Mouse (Mus musculus): ENCODE measurements at regions not wholly inside any gene's neighbourhood (a gene's known extent, or its start where the extent isn't known, plus 50 kb on each side); places are given as distances from the start of the nearest gene placed in this dataset.
A peak's percentile ranks its signal among the peaks of the same experiment; 100 is the strongest.

- no peak for DNase-seq
These were observed 52.1 kb upstream of the Fyn start for GRCm38 (mm10) chr10:39316533-39316932.

- DNase-seq, result peak; percentile 51 to 69
These were observed 53.1 kb upstream of the Fyn start for GRCm38 (mm10) chr10:39315434-39316174.

- no peak for DNase-seq
These were observed 57.2 kb upstream of the Fyn start for GRCm38 (mm10) chr10:39311501-39311900.

GRCm38 (mm10) chr10:39308535-39308934 is 60.1 kb upstream of the Fyn start:
- no peak for DNase-seq

- DNase-seq, result no peak
These were observed 75.8 kb upstream of the Fyn start for GRCm38 (mm10) chr10:39292703-39293496.

DNA sequence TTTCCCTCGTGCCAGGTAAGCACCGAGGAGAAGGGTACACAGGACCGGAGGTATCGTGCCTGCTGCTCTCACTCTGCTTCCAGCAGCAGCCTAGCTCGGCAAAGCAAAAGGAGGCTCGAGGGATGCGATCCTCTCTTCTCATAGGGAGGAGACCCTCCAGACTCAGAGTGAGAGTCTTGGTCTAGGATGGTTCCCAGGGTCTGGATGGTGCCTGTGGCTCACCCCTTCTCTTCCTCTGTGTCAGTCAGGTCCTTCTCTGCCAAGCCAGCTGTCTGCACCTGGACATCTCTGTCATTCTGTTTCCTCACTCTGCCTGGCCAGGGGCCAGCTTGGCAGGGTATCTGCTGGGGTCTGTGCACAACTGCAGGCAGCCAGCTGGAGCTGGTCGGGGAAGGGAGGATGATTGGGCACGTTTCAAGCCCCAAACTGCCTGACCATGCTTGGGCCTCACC is 76.9 kb upstream of the Fyn start:
- DNase-seq, result peak; percentile 79 to 86

- peak; percentile 89 to 93 for DNase-seq
These were observed 77.4 kb upstream of the Fyn start for GRCm38 (mm10) chr10:39291134-39291746.

DNA sequence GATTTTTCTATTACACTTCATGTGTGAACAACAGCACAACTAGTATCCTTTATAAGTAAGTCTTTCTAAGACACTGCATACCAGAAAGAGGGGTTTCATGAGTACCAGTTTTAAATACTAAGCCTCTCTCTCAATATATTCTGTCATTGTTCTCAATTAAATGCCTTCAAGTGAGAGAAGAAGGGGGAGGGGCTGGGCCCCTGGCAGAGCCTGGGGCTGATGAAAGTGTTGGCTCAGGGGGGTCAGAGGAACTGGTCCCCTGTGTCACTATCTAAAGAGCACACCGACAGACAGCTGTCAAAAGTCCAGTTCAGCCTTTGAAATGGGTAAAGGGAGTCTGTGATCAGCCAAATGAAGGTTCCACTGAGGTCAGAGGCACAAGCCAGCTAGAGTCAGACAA is 78.4 kb upstream of the Fyn start:
- DNase-seq, result no peak

GRCm38 (mm10) chr10:39280366-39281000 is 88.2 kb upstream of the Fyn start:
- no peak for DNase-seq

DNA sequence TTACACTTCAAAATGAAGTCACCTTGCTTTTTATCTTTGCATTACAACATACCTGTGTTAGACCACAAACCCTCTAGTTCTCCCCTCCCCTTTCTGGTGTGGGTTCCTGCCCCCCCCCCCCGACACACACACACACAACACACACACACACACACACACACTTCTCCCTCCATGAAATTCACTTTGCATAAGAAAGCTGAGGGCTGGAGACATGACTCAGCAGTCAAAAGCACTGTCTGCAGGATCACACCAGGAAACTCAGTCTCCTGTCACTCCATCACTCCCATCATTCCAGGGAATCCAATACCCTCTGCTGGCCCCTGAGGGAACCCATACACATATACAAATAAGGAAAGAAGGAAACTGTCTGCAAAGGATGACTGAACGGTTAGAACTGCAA is 94.5 kb upstream of the Fyn start:
- DNase-seq, result no peak

- DNase-seq, result no peak
These were observed 95.2 kb upstream of the Fyn start for GRCm38 (mm10) chr10:39273426-39273825.

GRCm38 (mm10) chr10:39272387-39272949 is 96.2 kb upstream of the Fyn start:
- no peak for DNase-seq

DNA sequence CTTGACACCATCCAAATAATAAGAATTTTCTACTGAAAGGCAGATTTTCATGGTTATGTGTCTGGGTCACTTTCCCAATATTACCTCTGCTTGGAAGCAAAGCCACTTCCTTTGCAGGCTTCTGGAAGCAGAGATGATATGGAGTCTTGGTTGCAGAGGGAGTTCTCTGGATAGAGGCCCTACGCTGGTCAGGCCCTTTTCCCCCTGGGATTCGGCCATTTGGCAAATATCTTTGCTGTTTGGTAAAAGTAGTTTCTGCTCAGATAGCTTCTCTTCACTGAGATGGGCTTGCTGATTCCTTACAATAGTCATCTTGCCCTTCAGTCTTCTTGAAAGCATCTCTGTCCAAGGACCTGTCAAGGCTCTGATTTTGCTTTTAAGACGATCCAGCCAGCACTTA is 98.2 kb upstream of the Fyn start:
- DNase-seq, result no peak

DNA sequence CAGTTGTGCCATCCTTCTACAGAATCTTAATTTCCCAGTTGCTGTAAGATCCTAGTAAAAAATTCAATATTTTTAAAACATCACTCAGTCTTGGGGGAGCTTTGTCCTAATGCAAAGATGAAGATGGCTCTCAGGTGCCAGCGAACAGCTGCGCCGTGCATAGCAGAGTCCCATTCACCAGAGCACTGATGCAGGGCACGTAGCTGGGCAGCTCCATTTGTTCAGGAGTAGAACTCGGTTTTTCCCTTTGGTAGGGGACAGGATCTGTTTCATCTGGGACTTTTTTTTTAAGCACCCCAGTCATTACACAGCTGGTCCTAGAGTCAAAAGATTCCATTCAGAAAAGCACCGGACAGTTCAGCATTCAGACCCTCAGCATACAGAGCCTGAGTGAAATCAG is 101.4 kb upstream of the Fyn start:
- DNase-seq, result no peak

GRCm38 (mm10) chr10:39266482-39266881 is 102.2 kb upstream of the Fyn start:
- peak; percentile 72 to 82 for DNase-seq

DNA sequence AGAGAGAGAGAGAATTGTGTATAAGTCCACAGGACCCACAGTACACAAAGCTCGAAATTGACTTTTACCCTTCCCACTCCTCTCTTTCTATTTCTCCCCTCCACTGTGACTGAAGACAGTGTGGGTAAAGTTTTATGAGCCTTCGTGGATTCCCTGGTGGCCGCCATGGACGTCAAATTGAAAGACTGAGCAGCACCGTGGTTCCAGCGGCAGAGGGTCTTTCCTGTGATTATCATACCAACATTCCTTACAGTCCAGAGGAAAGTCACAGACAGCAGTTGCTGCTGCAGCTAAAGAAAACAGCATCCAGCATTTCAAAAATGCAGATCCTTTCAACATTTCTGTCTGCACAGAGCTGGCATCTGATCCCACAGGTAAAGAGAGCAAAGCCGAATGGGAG is 98.9 kb upstream of the Ccn6 start:
- no peak for DNase-seq

DNA sequence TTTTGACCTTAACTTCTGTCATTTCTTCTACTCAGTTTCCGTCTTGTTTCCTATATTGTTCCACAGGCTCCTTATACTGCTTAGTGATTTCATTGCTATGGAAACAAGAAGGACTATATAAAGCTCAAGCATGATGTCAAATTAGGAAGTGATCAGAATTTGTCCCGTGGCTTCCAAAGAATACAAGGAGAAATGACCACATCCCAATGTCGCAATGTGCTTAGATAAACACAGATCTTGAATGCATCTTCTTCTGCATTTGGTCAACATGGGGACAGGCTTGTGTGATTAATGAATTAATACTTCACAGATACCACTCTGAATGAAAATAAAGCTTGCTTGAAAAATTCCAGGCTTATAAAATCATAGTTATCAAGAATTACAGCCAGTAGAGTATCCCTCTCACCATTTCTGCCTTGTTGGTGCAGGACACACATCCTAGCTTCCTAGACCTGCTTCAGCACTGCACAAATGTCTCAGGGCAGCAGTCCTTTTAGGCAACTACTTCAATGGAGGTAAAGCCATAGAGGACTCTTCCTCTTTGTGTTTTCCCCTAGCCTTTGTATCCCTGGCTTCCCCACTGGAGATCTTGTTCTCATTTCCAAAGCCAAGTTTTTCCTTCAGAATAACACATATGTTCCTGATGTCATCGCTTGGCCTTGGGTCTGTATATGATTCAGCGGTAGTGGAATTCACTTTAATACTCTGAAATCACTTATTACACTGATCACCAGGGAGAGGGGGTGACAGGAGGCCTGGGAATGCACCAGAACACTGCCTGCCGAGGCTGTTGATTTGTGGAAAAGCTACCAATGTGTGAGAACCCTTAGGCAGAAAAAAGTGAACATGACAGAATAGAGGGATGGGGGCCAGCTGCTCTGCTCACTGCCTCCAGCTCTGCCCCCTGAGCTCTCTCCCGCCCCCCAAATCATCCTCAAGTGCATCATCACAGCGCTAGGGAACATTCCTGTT is 97.9 kb upstream of the Ccn6 start:
- DNase-seq, result no peak

- DNase-seq, result no peak
These were observed 96.5 kb upstream of the Ccn6 start for GRCm38 (mm10) chr10:39260061-39260460.

DNA sequence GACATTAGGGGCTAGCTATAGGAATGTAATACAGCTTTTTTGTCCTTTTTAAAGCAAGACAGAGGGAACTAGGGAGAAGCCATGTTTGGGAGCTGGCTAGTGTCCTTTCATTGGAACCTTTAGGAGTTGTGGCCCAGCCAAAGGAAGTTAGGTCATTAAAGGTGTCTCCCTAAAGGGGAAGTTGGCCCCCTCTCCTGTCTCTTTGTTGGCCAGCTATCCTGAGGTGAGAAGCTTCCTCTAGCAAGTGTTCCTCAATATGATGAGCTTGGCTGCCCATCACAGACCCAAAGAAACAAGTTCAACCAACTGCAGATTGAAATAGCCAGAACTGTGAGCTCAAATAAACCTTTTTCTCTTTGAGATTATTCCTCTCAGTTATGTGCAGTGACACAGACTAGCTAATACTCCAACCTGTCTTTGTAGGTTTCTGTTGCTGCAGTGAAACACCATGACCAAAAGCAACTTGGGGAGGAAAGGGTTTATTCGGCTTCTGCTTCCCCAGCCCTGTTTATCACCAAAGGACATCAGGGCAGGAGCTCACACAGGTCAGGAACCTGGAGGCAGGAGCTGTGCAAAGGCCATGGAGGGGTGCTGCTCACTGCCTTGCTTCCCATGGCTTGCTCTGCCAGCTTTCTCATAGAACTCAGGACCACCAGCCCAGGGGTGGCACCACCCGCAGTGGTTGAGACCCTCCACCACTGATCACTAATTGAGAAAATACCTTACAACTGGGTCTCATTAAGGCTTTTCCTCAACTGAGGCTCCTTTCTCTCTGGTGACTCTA is 94.0 kb upstream of the Ccn6 start:
- DNase-seq, result no peak

DNA sequence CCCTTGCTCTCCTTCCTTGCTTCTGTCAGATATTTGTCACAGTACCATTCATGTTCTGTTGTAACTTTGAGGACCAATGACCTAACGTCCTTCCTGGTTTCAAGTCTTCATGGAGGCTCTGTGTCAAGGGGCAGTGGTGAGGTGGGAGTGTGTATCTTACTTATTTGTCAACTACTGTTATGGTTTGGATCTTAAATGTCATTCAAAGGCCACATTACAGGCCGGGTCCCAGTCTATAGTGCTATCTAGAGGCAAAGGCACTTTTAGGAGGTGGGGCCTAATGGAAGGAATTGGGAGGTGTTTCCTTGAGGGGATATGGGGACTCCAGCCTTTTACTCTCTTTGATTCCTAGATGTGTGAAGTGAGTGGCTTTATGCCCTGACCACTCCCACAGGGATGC is 91.0 kb upstream of the Ccn6 start:
- peak in 1 of 2 experiments; percentile 29 for DNase-seq

GRCm38 (mm10) chr10:39250039-39250438 is 86.4 kb upstream of the Ccn6 start:
- DNase-seq, result no peak
